Mouse (Mus musculus): Measurements from ENCODE around the gene Sema3f.
A peak's percentile ranks its signal among the peaks of the same experiment; 100 is the strongest.

Sema3f gene

GRCm38 (mm10) chr9:107709697-107710483 is at the start of gene Sema3f:
Gene Sema3f, minus strand, starts transcription at chr9:107710475.
- DNase-seq, result peak; percentile 83

GRCm38 (mm10) chr9:107759593-107759992 is 49.3 kb upstream of the Sema3f start:
- DNase-seq, result no peak

- no peak for DNase-seq
Measured at GRCm38 (mm10) chr9:107750378-107750777, 40.1 kb upstream of the Sema3f start.

GRCm38 (mm10) chr9:107748063-107748462 is 37.8 kb upstream of the Sema3f start:
- DNase-seq, result peak; percentile 47

- DNase-seq, result no peak
Measured at GRCm38 (mm10) chr9:107747310-107747709, 37.0 kb upstream of the Sema3f start.

GRCm38 (mm10) chr9:107746679-107747078 is 36.4 kb upstream of the Sema3f start:
- DNase-seq, result no peak

- no peak for DNase-seq
Measured at GRCm38 (mm10) chr9:107744061-107744460, 33.8 kb upstream of the Sema3f start.

- peak; percentile 28 for DNase-seq
Measured at GRCm38 (mm10) chr9:107738841-107739202, 28.5 kb upstream of the Sema3f start.

- DNase-seq, result peak; percentile 83
Measured at GRCm38 (mm10) chr9:107738020-107738840, 28.0 kb upstream of the Sema3f start.

- DNase-seq, result peak; percentile 14
Measured at GRCm38 (mm10) chr9:107736185-107736485, 25.9 kb upstream of the Sema3f start.

- no peak for DNase-seq
Measured at GRCm38 (mm10) chr9:107735356-107736184, 25.3 kb upstream of the Sema3f start.

GRCm38 (mm10) chr9:107734567-107734971 is 24.3 kb upstream of the Sema3f start:
- DNase-seq, result no peak

GRCm38 (mm10) chr9:107729709-107730108 is 19.4 kb upstream of the Sema3f start:
- no peak for DNase-seq

- no peak for DNase-seq
Measured at GRCm38 (mm10) chr9:107728919-107729670, 18.8 kb upstream of the Sema3f start.

GRCm38 (mm10) chr9:107727041-107727440 is 16.8 kb upstream of the Sema3f start:
- DNase-seq, result no peak

GRCm38 (mm10) chr9:107724796-107725195 is 14.5 kb upstream of the Sema3f start:
- no peak for DNase-seq

GRCm38 (mm10) chr9:107723794-107724531 is 13.7 kb upstream of the Sema3f start:
- DNase-seq, result peak; percentile 26

GRCm38 (mm10) chr9:107723292-107723691 is 13.0 kb upstream of the Sema3f start:
- no peak for DNase-seq

- DNase-seq, result no peak
Measured at GRCm38 (mm10) chr9:107718781-107719540, 8.7 kb upstream of the Sema3f start.

GRCm38 (mm10) chr9:107716951-107717350 is 6.7 kb upstream of the Sema3f start:
- no peak for DNase-seq

GRCm38 (mm10) chr9:107715632-107716031 is 5.4 kb upstream of the Sema3f start:
- DNase-seq, result no peak
